Mouse (Mus musculus) hindbrain, embryonic 15.5 days (tissue): ENCODE data around the gene Slc27a2. TPM values are rescaled to one million over a fixed set of nuclear protein-coding genes. Genes with fewer than 3 reads are reported as not detected.

ENCODE experiments used
- ATAC-seq: fragments of 200-750 bp; cut with Nextera tagmentation; 2 replicates; pipeline ENCODE4 v1.8.0; 2017; ENCODE audit warnings: low read depth, moderate number of reproducible peaks, moderate TSS enrichment; ENCODE audit not compliant: low FRiP score
- H3K27ac ChIP-seq: fragments of 300-500 bp; sonication (generic); replicated peaks from 2 replicates; pipeline ENCODE4 v1.5.1; 2015; ENCODE audit warnings: mild to moderate bottlenecking, inconsistent platforms
- H3K27me3 ChIP-seq: fragments of 300-500 bp; sonication (generic); 2 replicates; pipeline ENCODE4 v1.6.1; 2015; ENCODE audit warnings: control low read depth, inconsistent platforms
- H3K36me3 ChIP-seq: fragments of 300-500 bp; sonication (generic); 2 replicates; pipeline ENCODE4 v1.6.1; 2015; ENCODE audit warnings: control low read depth, inconsistent platforms
- H3K4me1 ChIP-seq: fragments of 300-500 bp; sonication (generic); replicated peaks from 2 replicates; pipeline ENCODE4 v1.6.1; 2015; ENCODE audit warnings: control low read depth, inconsistent platforms
- H3K4me2 ChIP-seq: fragments of 300-500 bp; sonication (generic); 2 replicates; pipeline ENCODE4 v1.6.1; 2015; ENCODE audit warnings: moderate library complexity, mild to moderate bottlenecking, inconsistent platforms
- H3K4me3 ChIP-seq: fragments of 300-500 bp; sonication (generic); 2 replicates; pipeline ENCODE4 v1.5.1; 2015; ENCODE audit warnings: mild to moderate bottlenecking, inconsistent platforms
- H3K9ac ChIP-seq: fragments of 300-500 bp; sonication (generic); 2 replicates; pipeline ENCODE4 v1.6.1; 2015; ENCODE audit warnings: inconsistent platforms
- H3K9me3 ChIP-seq: fragments of 300-500 bp; sonication (generic); 2 replicates; pipeline ENCODE4 v1.6.1; 2016; ENCODE audit warnings: control low read depth, inconsistent platforms
- WGBS: fragments of 180-500 bp; shearing (Covaris S2); methylation state at CpG from one replicate; pipeline ENCODE4 v1.1.7; 2015; 5-methylcytosine and 5-hydroxymethylcytosine counted together
- polyA plus RNA-seq: library from polyadenylated mRNA; unstranded; fragments of >200 nt; fragmentation: Nextera tagmentation; extraction: Ambion mirVana; gene quantifications from 2 replicates; pipeline ENCODE4 v1.2.1, GENCODE M21; 2015

Gene Slc27a2
- polyA plus RNA-seq, 1 experiment from 2014 or later, result 10.5 TPM

GRCm38 (mm10) chr2:126527461-126527860 is 24.7 kb upstream of the Slc27a2 start:
- Histone ChIP-seq H3K27ac (no peak overlapping the region), H3K9me3 (no peaks in the 10 kb centered on the region), H3K36me3 (no peaks in the 10 kb centered on the region), H3K9ac (no peak overlapping the region), H3K4me1 (no peaks in the 10 kb centered on the region), H3K4me2 (no peak overlapping the region), H3K27me3 (no peaks in the 10 kb centered on the region), H3K4me3 (no peak overlapping the region)
- 91% methylated on average over 8 of the region's 8 CpGs for WGBS
- ATAC-seq, result no peak

DNA sequence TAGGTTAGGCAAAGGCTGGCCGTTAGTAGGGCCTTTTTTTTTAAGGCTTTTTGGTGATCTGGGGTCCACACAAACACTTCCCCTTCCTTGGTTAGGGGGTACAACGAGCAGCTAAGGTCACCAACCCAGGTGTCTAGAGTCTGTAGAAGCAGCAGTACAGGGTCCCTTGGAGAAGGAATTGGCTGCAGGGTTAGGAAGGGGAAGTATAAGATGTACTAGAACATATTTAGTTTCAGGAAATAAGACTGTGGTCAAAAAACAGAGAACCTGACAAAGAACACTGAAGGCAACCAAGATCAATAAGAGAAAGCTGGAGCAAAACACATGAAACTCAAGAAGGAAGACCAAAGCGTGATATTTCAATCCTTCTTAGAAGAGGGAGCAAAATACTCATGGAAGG is 21.6 kb upstream of the Slc27a2 start:
- Histone ChIP-seq H3K36me3 (no peaks in the 10 kb centered on the region), H3K9me3 (no peaks in the 10 kb centered on the region), H3K27me3 (no peaks in the 10 kb centered on the region), H3K27ac (no peak overlapping the region), H3K9ac (no peak overlapping the region), H3K4me1 (no peaks in the 10 kb centered on the region), H3K4me3 (no peak overlapping the region), H3K4me2 (no peak overlapping the region)
- ATAC-seq, result no peak
- WGBS, result 83% methylated on average over 3 of the region's 3 CpGs

DNA sequence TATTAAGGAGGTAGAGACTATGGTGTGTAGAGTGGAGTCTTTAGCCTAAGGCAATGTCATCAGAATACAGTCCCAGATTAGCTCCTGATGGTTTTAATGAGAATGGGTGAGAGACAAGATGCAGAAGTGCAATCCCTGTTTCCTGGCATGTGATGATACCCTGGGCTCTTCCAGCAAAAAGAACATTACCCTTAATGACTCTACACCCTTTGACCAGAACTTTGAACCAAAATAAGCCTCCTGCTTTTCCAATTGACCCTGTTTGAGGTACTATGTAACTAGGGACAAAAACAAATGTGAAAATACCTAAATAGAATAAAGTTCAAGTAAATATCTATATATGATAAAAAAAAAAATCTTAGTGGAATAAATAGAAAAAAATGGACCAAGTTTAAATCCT is 14.6 kb upstream of the Slc27a2 start:
- Histone ChIP-seq H3K9ac (no peak overlapping the region), H3K27me3 (no peaks in the 10 kb centered on the region), H3K4me2 (no peak overlapping the region), H3K36me3 (no peaks in the 10 kb centered on the region), H3K9me3 (no peaks in the 10 kb centered on the region), H3K4me1 (no peaks in the 10 kb centered on the region), H3K4me3 (no peak overlapping the region), H3K27ac (no peak overlapping the region)
- no peak for ATAC-seq

DNA sequence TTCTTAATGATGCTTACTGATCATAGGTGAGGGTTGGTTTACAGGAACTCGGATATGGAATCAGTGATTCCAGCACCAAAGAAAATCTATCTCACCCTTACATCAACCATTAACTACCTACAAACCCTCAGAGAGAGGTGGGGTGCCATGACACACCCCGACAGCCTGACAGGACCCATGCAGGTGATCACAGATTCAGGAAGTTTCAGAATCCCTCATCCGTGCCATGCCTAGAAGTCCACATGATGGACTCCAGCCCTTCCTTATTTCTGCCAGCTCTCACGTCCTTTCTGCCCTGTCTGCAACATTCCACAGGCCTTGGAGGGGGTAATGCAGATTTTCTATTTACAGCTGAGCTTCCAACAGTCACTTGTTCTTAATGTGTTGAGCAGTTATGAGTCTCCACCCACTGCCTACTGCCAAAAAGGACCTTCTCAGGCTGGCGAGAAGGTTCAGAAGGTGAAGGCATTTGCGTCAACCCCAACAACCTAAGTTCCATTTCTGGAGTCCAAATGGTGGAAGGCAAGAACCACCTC is 11.7 kb upstream of the Slc27a2 start:
- Histone ChIP-seq H3K9me3 (no peaks in the 10 kb centered on the region), H3K27ac (no peak overlapping the region), H3K9ac (no peak overlapping the region), H3K36me3 (no peaks in the 10 kb centered on the region), H3K4me3 (no peak overlapping the region), H3K4me1 (no peaks in the 10 kb centered on the region), H3K4me2 (no peak overlapping the region), H3K27me3 (no peaks in the 10 kb centered on the region)
- ATAC-seq, result no peak
- WGBS, result 88% methylated on average over 6 of the region's 6 CpGs

DNA sequence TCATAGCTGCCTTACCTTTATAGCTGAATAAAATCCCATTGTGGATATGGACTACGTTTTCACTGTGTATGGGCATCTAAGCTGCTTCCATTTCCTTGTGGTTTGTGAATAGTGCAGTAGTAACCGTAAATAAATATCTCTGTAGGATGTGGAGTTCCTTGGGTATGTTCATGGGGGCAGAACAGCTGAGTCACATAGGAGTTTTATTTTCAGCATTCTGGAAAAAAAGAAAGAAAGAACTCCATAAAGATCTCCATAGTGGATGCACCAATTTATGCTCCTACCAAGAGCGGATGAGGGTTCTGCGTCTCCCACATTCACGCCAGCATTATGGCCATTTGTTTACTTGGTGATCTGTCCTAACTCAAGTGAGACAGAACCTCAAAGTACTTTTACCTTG is 10.0 kb upstream of the Slc27a2 start:
- no peaks in the 10 kb centered on the region for H3K36me3 ChIP-seq
- no peak overlapping the region for H3K4me3 ChIP-seq
- H3K4me2 ChIP-seq, result no peak overlapping the region
- H3K9me3 ChIP-seq, result no peaks in the 10 kb centered on the region
- no peaks in the 10 kb centered on the region for H3K4me1 ChIP-seq
- ATAC-seq, result no peak
- no peak overlapping the region for H3K27ac ChIP-seq
- no peak overlapping the region for H3K9ac ChIP-seq
- WGBS, result 93% methylated on average over 5 of the region's 5 CpGs
- H3K27me3 ChIP-seq, result no peaks in the 10 kb centered on the region

DNA sequence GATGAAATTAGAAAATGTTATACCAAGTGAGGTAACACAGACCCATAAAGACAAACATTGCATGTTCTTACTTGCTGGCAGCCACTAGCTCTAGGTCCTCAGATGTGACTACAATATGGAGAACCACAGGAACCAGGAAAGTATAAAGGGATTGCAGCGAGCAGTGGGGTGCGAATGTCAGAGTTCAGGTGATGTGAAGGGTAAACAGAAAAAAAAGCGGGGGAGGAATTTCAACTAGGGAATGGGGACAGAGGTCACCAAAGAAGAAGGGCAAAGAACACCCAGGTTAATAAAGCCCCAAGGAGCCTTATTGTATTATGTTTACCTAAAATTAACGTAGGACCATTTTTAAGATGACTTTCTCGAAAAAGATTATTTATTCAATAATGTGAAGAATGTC is 6.9 kb upstream of the Slc27a2 start:
- no peaks in the 10 kb centered on the region for H3K4me1 ChIP-seq
- WGBS, result 78% methylated on average over 5 of the region's 5 CpGs
- no peaks in the 10 kb centered on the region for H3K36me3 ChIP-seq

DNA sequence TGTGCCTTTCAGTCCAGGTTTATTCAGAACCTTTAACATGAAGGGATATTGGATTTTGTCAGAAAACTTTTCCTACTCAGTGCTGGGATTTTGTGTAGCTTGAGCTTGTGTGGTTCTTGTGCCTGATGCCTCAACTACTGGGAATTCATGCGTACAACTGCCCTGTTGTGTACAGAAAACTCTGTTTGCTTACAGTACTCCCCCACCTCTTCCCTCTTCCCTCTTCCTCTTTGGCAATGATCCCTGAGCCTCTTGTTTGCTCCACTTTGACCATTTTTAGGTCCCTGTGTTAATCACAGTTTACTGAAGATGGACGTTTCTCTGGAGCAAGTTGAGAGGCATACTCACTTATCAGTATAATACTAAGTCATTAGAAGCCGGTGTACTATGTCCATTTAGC is 5.8 kb upstream of the Slc27a2 start:
- no peak for ATAC-seq
- no peaks in the 10 kb centered on the region for H3K9me3 ChIP-seq
- no peak overlapping the region for H3K27ac ChIP-seq
- H3K4me2 ChIP-seq, result no peak overlapping the region
- H3K4me3 ChIP-seq, result no peak overlapping the region
- no peak overlapping the region for H3K9ac ChIP-seq
- 89% methylated on average over 3 of the region's 3 CpGs for WGBS
- H3K27me3 ChIP-seq, result peaks cover 7% of the 10 kb centered on the region
- no peaks in the 10 kb centered on the region for H3K4me1 ChIP-seq
- H3K36me3 ChIP-seq, result no peaks in the 10 kb centered on the region

More for the DNA sequence above, 6.9 kb upstream of the Slc27a2 start:
- Histone ChIP-seq H3K4me2 (no peak overlapping the region), H3K27me3 (no peaks in the 10 kb centered on the region), H3K9me3 (no peaks in the 10 kb centered on the region), H3K4me3 (no peak overlapping the region), H3K9ac (no peak overlapping the region), H3K27ac (no peak overlapping the region)
- ATAC-seq, result no peak

GRCm38 (mm10) chr2:126549681-126550080 is 2.5 kb upstream of the Slc27a2 start:
- WGBS, result 90% methylated on average over 7 of the region's 7 CpGs
- H3K36me3 ChIP-seq, result no peaks in the 10 kb centered on the region
- peaks cover 20% of the 10 kb centered on the region for H3K4me1 ChIP-seq

DNA sequence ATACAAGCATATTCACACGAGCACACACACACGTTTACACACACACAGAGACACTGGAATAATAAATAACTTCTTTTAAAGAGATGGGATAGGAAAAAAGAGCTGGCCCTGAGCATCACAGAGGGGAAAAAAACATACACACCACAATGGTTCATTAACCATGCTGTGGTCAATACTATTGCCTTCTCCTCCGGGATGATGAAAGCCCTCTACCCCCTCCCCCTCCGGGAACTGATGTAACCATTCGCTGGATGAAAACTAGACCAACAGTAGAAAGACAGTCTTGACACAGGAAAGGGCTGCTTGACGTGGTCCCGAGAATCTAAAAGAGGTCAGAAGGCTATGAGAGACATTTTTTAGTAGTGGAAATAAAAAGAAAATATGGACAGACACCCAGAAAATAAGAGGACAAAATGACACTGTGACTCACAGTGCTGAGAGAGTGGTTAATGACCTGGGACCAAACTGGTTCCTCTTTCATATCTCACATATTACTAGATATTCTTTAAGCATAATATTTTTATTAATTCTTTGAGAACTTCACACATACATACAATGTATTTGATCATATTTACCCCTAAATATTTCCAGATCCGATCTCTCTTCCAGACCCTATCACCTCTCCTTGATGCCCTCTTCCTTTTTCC is 840 bp upstream of the Slc27a2 start:
- Histone ChIP-seq H3K4me3 (no peak overlapping the region), H3K4me2 (no peak overlapping the region), H3K4me1 (peaks cover 20% of the 10 kb centered on the region), H3K9ac (no peak overlapping the region), H3K27ac (no peak overlapping the region), H3K36me3 (no peaks in the 10 kb centered on the region), H3K9me3 (no peaks in the 10 kb centered on the region), H3K27me3 (peaks cover 15% of the 10 kb centered on the region)
- no peak for ATAC-seq
- 72% methylated on average over 8 of the region's 8 CpGs for WGBS

More at GRCm38 (mm10) chr2:126549681-126550080, 2.5 kb upstream of the Slc27a2 start:
- no peaks in the 10 kb centered on the region for H3K9me3 ChIP-seq
- no peak overlapping the region for H3K27ac ChIP-seq
- no peak overlapping the region for H3K9ac ChIP-seq
- no peak for ATAC-seq
- H3K27me3 ChIP-seq, result peaks cover 13% of the 10 kb centered on the region
- no peak overlapping the region for H3K4me2 ChIP-seq
- H3K4me3 ChIP-seq, result no peak overlapping the region

- H3K4me3 ChIP-seq, result peak overlapping the region; percentile 61
- H3K9ac ChIP-seq, result no peak overlapping the region
- WGBS, result 25% methylated on average over 5 of the region's 5 CpGs
Observed at GRCm38 (mm10) chr2:126551896-126552295, 311 bp upstream of the Slc27a2 start.

DNA sequence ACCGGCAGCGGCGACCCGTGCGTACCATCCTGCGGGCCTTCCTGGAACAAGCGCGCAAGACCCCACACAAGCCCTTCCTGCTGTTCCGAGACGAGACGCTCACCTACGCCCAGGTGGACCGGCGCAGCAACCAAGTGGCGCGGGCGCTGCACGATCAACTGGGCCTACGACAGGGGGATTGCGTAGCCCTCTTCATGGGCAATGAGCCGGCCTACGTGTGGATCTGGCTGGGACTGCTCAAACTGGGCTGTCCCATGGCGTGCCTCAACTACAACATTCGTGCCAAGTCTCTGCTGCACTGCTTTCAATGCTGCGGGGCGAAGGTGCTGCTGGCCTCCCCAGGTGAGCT is 1.1 kb downstream of the Slc27a2 start:
- Histone ChIP-seq H3K4me2 (peak overlapping the region; percentile 84), H3K9ac (peak overlapping the region; percentile 54), H3K4me3 (peak overlapping the region; percentile 61), H3K4me1 (peaks cover 20% of the 10 kb centered on the region), H3K36me3 (no peaks in the 10 kb centered on the region), H3K27ac (peak overlapping the region; percentile 58), H3K9me3 (no peaks in the 10 kb centered on the region), H3K27me3 (peaks cover 15% of the 10 kb centered on the region)
- ATAC-seq, result peak; percentile 65
- WGBS, result 1% methylated on average over 26 of the region's 26 CpGs

More at GRCm38 (mm10) chr2:126551896-126552295, 311 bp upstream of the Slc27a2 start:
- peaks cover 20% of the 10 kb centered on the region for H3K4me1 ChIP-seq
- ATAC-seq, result no peak
- no peaks in the 10 kb centered on the region for H3K9me3 ChIP-seq
- peaks cover 15% of the 10 kb centered on the region for H3K27me3 ChIP-seq
- H3K27ac ChIP-seq, result no peak overlapping the region
- H3K36me3 ChIP-seq, result no peaks in the 10 kb centered on the region
- peak overlapping the region; percentile 84 for H3K4me2 ChIP-seq

DNA sequence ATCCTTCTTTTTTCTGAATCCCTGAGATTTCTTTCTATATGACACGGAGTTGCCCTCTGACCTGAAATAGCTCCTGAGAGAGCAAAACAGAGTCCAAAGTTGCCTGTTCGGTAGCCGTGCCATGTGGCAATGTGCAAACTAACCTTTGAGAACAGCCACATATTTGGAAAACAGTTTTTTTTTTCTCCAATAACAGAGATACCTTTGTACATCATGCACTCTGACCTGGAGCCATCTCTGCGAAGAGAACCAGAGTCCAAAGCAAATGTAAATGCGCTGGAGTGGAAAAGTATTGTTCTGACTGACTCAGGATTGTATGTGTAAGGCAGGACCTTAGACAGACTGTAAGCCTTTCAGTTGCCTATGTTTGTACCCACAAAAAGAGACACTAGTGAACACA is 3.3 kb downstream of the Slc27a2 start:
- no peak for ATAC-seq
- H3K9ac ChIP-seq, result no peak overlapping the region
- WGBS, result 77% methylated on average over 5 of the region's 5 CpGs

DNA sequence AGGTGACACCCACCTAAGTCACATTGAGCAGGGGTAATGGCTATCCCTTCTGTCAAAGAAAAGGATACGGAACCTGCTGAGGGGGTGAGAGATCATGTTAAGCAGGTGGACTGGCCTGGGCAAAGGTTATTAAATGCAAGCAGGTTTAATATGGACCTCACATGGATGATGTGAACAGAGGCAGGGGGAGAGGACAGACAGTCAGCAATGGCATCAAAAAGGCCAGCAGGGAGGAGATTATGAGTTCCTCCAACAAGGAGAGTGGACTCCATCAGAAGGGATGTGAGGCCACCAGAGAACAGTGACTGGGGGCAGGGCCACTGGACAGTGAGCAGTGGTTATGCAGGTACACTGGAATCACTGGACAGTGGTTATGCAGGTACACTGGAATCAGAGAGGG is 7.9 kb downstream of the Slc27a2 start:
- Histone ChIP-seq H3K4me2 (no peak overlapping the region), H3K9me3 (no peaks in the 10 kb centered on the region), H3K9ac (no peak overlapping the region), H3K36me3 (no peaks in the 10 kb centered on the region), H3K4me3 (no peak overlapping the region), H3K27me3 (no peaks in the 10 kb centered on the region), H3K4me1 (no peaks in the 10 kb centered on the region), H3K27ac (no peak overlapping the region)
- no peak for ATAC-seq
- 96% methylated on average over 1 of the region's 1 CpGs for WGBS

More for the DNA sequence above, 3.3 kb downstream of the Slc27a2 start:
- Histone ChIP-seq H3K36me3 (no peaks in the 10 kb centered on the region), H3K4me1 (peaks cover 20% of the 10 kb centered on the region), H3K27ac (no peak overlapping the region), H3K9me3 (no peaks in the 10 kb centered on the region), H3K4me3 (no peak overlapping the region), H3K27me3 (peaks cover 15% of the 10 kb centered on the region), H3K4me2 (no peak overlapping the region)
